Mouse (Mus musculus): ENCODE measurements around the gene Thrap3.
"Not testable (repeated sequence)": the region's sequence is repeated elsewhere in the genome, so short reads cannot be mapped to it uniquely, and the experiment has no call there.

The Thrap3 gene

DNA sequence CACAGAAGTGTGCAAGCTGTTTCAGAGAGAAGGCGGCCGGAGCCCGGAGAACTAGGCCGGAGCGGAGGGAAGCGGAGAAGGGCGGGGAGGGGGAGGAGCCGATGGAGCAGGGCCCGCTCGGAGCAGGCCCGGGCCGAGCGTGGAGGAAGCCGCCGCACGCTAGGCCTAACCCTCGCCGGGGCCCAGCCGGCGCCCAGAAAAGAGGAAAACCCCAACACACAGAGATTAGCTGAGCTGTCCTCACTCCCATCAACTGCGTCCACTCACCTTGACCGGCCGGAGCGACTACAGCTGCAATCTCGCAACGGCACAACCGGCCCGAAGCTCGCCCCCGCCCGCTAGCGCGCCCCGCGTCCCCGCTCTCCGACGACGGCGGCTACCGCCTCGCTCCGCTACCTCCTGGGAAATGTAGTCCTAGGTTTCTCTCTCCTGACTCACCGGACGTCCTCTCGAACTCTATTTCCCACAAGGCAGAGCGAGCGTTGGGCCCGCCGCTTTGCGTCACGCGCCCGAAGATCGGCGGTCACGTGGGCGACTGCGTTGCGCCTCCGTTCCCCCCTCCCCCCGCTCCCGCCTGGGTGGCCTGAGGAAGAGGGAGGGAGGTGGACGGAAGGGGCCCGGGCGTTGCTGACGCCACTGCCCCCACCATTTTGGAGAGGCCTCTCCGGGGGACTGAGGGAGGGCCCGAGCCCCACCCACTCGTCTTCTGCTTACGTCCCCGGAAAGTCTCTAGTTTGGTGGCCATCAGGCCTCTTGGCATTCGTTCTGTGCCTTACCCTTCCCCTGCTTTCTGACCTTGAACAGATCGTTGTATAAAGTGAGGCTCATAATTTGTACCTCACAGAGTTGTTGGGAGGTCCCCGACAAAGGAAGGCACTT, at the start of gene Thrap3:
TSS of gene Thrap3 (minus strand) at position 458 of the 879 bp plus-strand sequence.
- DNase-seq: peak; percentile 99

DNA sequence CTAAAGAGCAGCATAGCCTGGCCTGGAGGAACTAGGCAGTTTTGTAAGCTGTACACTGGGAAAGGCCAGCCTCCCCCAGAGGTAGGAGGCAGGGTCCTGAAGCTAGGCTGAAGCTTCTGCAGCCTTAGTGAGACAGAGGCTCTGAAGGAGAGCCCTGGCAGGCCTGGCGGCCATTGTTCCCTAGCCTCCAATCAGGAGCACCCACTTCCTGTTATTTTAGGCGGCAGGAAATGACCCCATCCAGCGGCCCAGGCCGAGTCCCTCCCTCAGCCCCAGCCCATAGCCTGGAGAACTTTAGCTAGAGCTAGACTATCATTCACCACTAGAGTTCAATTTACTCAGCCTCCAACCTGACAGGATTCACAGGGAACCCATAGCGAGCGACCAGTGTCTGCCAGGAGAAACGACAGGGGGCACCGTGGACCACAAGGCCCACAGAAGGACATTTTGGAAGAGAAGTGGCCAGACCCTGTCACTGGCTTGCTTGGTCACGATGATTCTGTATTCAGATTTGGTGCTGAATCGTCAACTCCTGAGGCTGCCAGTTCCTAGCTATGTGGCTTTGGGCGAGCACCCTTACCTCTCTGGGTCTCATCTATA, 49.2 kb upstream of the Thrap3 start:
- DNase-seq: no peak

DNA sequence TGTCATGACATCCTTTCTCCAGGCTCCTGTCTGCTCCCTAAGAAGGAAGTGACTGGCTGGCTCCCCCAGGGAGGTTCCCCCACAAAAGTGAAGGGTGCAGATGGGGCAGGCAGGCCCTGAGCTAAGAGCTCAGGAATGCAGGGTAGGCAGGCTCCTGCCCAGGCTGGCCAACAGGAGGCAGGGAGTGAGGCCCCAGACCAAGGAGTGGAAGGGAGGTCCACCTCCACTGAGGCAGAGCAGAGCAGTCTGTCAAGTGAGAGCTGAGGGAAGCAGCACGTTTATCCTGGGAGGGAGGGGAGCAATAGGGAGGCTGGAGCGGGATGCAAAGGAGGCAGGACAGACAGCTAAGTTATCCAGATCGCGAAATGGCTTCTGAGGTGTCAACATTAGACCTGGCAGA, 48.1 kb upstream of the Thrap3 start:
- DNase-seq: no peak

DNA sequence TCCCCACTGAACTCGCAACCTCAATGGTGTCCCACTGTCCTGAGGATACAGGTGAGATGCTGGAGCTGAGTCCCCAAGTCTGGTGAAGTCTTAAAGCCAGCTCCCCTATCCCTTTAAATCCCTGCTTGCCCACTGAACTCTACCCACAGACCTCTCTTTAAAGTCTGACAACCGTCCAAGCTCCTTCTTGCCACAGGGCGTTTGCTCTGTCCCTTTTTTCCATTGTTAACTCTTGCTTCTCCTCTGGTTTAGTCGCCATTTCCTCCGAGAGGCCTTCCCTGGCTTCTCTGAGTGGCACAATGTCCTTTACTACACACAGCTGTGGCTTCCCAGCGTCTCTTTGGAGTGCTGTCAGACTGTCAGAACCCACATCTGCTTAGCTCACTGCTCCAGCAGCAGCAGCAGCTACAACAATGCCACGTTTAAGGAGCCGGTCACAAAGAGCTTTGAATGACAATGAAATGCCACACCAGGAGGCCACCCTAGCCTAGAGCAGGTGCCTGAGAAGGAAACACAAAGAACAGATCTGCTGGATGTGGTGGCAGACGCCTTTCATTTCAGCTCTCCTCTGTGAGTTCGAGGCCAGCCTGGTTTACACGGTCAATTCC, 45.8 kb upstream of the Thrap3 start:
- DNase-seq: no peak

DNA sequence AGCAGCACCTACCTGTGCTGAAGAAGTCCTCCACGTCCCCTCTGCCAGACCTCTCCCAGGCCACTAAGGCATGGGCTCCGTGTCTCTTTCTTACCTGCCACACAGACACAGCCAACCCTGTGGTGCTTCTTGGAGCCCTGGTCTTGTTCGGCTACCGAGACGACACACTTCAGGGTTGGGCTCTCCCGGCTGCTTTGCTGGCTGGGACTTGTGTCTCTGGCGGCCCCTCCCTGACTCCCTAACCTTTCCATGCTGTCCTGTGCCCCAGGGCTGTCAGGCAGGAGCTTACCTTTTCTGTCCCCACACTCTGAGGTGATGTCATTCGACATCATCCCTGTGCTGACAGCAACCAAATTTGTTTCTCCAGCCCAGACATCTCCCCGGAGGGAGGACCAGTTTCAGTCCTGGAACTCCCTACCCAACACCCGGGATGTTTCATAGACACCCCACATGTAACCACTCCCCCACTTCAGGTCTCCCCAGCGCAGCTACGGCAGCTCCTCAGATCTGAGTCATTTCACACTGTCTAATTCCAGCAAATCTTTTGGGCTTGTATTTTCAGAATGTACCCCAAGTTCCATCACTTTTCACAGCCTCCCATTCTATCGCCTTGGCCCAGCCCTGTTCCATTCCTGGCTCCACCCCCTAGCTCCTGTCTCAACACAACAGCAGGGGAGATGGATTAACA, 43.8 kb upstream of the Thrap3 start:
- DNase-seq: no peak

DNA sequence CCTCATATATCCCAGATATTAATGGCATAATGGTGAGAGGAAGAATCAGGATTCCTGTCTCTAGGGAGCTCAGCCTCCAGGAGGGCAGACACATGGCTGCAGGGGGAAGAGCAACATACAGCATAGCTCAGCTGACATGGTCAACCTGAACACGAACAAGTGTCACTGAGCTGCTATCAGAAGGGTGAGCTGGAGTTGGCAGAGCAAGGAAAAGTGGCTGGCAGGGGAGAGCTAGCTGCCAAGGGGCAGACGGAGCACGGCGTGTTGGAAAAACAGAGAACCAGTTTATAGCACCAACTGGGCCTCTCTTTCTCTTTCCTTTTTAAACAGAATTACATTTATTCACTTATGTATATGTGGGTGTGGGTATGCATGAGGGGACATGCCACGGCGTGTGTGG, 40.0 kb upstream of the Thrap3 start:
- DNase-seq: peak; percentile 45

DNA sequence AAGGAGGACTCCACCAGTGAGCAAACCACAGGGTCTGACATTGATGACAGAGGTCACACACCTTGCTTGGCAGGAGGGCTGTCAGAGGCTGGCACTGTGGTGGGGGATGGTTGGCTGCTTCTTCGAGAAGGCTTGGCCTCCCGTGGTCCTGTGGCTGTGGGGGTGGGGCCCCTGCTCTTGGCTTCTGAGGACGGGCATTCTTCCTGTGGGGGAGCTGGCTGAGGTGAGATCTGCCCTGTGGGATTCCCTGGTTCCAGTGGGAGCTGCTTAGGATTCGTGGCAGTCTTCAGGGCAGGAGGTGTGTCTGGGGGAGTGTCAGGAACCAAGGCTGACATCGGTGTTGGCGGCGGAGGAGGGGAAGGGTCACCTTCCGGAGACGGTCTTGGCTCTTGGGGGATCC, 39.4 kb upstream of the Thrap3 start:
- DNase-seq: peak; percentile 38

DNA sequence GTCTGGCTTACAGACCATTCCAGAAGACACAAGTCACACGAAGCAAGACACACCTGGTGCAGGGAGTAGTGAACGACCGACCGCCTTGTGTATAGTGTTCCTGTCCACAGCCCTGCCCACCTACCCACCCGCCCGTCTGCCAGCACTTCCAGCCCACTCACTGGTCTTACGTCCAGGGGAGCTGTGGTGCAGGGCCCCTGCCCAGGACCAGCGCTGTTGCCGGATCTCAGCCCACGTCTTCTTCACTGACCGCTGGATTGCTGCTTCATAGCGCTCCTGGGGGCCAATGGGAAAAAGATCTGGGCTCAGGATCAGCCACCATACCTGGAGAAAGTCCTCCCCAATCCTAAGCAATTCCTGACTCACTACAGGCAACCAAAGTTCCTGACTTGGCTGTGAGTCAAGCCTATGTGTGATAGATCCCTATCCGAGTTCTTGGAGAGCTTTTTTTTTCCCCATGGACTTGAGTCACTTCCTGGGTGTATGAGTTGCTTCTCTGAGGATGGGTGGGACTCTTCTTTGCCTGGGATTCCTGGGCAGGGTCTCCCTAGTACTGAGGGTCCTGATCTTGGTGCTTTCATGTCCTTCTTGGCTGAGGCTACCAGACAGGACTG, 37.4 kb upstream of the Thrap3 start:
- peak; percentile 4 for DNase-seq

DNA sequence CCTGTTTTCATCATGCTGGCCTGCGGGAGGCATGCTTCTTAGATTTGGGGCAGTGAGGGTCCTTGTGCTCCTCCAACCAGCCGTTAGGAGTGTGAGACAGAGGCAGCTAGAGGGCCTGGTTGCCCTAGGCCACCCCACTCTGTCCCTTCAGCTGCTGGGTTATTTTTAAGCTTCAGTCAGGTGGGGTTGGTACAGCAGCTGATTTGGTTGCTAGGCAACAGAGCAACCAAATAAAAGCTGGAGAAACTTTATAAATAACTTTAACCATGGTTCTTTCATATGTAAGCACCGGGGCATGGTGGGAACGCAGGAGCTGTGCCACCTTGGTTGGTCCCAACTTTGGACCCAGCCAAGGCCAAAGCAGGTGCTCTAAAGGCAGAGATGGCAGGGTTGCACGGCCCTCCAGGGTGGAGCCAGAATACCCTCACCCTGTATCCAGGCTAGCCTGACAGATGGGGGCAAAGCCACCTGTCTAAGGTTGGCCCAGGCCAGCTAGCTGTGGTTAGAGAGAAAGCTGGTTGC, 35.2 kb upstream of the Thrap3 start:
- peak; percentile 12 for DNase-seq

DNA sequence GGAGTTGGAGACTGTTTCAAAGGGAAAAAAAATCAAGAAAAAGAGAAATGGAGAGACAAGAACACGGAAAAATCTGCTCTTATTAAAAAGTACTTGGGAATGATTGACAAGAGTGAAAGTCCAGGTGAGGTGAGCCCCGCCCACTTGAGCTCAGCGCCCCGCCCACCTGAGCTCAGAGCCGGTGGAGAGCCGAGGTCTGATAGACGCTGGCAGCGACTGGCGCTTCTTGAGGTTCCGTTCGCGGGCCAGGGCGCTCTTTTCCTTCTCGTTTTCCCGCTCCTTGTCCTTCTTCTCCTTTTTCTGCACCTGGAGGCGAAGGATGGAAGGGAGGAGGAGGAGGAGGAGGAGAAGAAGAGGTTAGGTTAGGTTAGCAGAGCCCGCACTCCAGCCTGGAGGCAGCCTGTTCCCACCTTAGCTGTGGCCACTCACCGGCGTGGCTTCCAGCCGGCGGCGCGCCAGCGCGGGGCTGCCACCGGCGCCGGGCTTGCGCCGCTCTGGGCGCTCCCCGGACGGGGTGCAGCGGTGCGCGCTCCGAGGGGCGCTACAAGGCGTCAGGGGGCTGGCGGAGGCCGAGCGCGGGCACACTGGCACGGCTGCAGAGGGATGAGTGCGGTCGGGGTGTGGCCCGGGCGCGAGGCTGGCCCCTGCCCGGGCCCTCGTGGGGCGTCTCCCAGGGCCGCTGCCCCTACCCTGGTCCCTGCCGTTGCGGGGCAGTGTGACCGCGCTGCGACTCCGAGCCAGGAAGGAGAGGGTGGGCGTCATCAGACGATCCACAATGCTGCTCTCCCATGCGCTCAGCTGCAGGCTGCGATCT, 34.1 kb upstream of the Thrap3 start:
- peak; percentile 15 for DNase-seq

DNA sequence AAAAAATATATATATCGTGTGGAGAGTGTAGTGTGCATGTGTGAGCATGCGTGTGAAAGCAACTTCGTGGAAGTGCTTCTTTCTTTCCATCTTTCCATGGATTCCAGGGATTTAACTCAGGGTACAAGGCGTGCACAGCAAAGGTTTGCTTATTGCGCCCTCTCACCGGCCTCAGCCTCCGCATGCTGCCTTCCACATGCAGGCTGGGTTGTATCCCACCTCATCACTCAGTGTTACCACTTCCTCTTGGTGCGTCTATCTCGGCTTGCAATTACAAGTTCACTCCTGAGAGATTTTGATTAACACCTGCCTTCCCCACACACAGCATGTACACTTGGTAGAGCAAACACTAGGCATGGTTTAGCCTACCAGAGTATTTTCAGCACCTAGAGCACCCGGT, 32.6 kb upstream of the Thrap3 start:
- no peak for DNase-seq

DNA sequence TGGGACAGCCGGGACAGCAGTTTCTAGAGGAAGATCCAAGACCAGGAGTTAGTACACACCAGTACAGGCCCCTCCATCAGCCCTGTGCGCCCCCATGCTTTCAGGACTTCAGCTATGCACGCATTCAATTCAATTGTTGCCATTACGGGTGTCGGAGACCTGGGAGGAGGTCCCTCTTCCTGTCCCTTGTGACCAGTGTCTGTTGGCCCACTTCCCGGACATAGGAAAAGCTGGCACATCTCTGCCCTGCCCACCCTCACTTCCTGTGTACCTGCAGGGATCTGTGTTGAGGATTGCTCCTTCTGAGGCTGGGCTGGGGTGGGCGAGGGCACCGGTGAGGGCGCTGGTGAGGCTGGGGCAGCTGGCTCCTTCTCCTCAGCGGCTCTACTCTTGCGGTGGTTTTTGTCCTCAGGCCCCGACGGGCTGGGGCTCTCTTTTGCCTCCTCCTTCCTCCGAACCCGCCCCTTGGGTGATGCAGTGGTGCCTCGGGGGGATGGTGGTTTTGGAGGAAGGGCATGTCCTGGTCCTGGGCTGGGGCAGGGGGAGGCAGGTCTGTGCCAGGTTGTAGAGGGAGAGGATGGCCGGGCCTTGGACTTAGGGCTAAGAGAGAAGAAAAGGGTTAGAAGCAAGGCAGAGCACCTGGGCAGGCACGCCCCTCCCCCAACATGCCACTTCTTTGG, 32.1 kb upstream of the Thrap3 start:
- DNase-seq: no peak

DNA sequence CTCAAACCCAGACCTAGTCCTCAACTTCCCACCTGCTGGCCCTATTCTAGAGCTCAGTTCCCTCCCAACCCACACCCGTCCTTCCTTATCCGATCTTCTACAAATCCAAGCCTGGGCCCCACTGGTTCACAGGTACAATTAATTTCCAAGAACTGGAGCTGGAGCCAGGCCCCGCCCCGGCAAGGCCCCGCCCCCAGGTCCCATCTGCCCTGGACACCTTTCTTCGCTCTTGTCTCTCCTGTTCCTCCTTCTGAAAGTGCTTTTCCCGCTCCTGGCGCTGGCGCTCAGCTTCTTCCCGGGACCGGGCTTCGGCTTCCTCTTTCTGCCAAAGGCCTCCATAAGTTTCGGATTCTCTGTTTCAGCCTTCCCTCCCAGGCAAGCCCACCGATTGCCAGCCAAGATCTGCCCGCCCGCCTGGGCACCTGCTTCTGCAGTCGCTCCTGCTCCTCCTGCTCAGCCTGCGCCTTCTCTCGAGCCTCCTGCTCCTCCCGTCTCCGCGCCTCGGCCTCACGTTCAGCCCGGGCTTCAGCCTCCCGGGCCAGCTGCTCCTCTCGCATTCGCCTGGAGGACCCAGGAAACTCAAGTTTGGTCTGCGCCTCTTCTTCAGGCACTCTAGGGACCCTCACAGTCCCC, 31.2 kb upstream of the Thrap3 start:
- no peak for DNase-seq

DNA sequence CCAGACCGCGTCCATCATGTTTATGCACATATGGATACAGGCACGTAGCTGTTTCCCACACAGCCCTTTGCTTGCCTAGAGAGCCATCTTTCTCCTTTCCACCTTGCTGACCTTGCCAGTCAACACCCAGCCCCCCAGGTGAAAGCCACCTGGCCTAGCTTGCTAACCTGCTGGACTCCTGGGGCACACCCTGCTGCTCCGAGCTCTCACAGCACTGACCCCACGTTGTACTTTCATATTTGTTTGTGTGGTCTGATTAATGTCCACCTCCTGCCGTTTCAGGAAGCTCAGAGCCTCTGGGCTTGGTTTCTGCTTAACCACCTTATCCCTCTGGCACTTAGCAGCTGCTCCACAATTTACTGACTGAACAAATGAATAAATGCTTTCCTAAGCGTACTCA, 27.3 kb upstream of the Thrap3 start:
- no peak for DNase-seq

DNA sequence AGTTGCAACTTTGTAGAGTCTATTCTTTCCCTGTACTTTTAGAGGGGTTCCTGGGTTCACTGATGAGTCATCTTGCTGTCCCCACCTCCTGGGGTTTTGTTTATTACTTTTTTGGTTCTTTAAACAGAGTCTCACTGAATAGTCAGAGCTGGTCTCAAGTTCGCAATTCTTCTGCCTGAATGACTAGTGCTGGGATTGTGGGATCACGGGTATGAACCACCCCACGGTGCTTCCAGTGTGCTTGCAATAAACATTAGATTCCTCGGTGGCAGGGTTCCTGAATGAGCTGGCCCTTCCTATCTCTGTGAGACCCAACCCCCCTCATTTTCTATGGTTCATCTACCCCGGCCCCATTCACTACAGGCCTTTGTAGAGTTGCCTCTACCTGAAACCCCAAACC, 25.6 kb upstream of the Thrap3 start:
- DNase-seq: no peak

DNA sequence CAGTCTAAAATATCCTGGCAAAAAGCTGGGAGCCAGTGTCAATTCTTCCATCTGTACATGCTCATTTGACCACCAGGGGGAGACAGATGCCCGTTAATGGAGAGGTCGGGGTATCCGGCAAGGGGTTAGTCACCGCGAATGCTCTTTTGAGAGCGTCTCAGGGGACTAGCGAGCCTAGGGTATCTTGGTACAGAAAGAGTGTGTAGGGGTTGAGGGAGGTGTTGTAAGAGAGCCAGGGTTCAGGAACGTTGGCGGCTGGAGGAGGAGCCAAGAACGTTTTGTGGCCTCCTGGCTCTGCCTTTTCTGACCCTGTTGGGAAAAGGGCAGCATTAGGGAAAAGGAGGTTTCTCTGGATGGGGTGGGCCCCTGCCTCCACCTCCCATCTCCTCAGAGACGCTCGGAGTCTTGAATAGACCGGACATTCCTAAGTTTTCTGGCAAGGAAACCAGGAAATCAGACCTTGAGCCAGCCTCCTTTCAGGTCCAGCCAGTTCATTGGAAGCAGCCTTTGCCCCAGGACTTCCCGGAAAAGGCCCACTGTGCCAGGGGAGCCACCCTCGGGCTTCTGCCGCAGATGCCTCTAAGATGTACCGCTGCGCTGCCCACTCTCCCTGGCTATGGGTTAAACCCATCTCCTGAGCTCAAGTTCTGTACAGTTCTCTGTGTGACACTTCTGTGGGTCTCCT, 24.7 kb upstream of the Thrap3 start:
- DNase-seq: peak; percentile 88

DNA sequence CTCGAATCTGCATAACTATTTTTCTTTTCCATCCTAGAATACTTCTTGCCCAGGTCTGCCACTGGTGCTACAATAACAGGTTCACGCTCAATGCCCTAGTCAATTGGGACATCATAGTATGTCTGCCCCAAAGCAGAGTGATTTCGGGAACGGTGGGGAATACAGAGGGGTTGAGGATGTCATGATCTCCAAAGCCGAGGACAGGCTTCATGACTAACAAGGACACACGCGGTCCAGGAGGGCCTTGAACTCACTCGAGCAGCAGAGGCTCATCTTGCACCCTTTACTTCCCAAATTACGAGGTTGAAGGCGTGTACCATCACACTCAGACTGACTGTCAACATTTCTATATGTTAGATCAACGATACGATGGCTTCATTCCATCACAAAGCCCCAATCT, 24.1 kb upstream of the Thrap3 start:
- no peak for DNase-seq

DNA sequence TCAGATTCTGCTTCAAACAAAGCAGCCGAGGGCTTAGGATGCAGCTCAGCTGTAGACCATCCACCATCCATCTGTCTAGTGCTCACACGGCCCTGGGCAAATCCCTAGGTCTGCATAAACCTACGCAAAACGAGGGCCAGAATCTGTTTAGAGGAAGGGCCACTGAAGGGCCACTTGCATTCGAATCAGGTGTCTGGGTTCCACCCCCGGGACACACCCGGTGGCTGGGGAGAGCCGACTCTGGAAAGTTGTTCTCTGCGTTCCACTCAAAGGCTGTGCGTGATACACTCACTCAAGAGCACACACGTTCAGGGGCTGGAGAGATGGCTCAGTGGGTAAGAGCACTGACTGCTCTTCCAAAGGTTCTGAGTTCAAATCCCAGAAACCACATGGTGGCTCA, 20.1 kb upstream of the Thrap3 start:
- no peak for DNase-seq

DNA sequence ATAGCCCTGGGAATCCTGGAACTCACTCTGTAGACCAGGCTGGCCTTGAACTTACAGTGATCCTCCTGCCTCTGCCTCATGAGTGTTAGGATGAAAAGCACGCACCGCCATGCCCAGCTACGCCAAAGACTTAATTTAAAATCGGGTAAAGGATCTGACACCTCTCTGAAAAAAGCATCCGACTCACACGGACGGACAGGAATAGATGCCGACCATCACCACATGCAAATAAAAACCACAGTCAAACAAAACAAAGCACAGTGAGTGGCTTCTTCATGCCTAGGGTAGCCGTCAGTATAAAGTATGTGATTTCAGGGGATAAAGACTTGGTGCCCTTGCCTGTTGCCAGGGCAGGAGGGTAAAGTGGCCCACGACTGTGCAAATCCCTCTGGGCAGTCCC, 17.5 kb upstream of the Thrap3 start:
- no peak for DNase-seq

DNA sequence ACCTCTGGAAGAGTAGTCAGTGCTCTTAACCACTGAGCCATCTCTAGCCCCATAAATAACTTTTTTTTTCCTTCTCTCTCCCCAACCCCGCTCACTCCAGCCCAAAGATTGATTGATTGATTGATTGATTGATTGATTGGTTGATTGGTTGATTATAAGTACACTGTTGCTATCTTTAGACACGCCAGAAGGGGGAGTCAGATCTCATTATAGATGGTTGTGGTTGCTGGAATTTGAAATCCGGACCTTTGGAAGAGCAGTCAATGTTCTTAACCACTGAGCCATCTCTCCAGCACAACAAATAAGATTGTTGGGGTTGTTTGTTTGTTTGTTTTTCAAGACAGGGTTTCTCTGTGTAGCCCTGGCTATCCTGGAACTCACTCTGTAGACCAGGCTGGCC, 17.0 kb upstream of the Thrap3 start:
- not testable (repeated sequence) for DNase-seq

Measured in cerebellum, adult 11 months (tissue).